Mouse (Mus musculus) erythroblast, embryonic 14.5 days (primary cell): ENCODE data around the gene Arhgap8. TPM values are rescaled to one million over a fixed set of nuclear protein-coding genes. Genes with fewer than 3 reads are reported as not detected.

Source experiments
- H3K27me3 ChIP-seq: 2 replicates; pipeline ENCODE4 v1.6.1; 2012; ENCODE audit warnings: inconsistent platforms; ENCODE audit not compliant: control insufficient read depth
- H3K36me3 ChIP-seq: 2 replicates; pipeline ENCODE4 v1.6.1; 2012; ENCODE audit warnings: mild to moderate bottlenecking, inconsistent platforms; ENCODE audit not compliant: control insufficient read depth
- H3K4me1 ChIP-seq: 2 replicates; pipeline ENCODE4 v1.6.1; 2012; ENCODE audit warnings: inconsistent platforms; ENCODE audit not compliant: control insufficient read depth
- H3K4me3 ChIP-seq: replicated peaks from 2 replicates; pipeline ENCODE3; 2012; ENCODE audit warnings: moderate library complexity, mild to moderate bottlenecking, inconsistent platforms
- H3K9me3 ChIP-seq: 2 replicates; pipeline ENCODE4 v1.6.1; 2012; ENCODE audit warnings: low read length, inconsistent platforms, mixed read lengths; ENCODE audit not compliant: control insufficient read depth
- GATA1 ChIP-seq: IDR thresholded peaks from 2 replicates; pipeline ENCODE4 v1.6.1; 2012; ENCODE audit warnings: low read length, inconsistent platforms, mixed read lengths
- TAL1 ChIP-seq: IDR thresholded peaks from 3 replicates; pipeline ENCODE4 v1.6.1; 2012; ENCODE audit warnings: low read length, inconsistent platforms, mixed read lengths
- polyA plus RNA-seq: library from polyadenylated mRNA; stranded (reverse); fragments of >175 nt; gene quantifications from 2 replicates; pipeline ENCODE4 v1.2.3, GENCODE M21; 2012

Gene Arhgap8
- polyA plus RNA-seq, 1 experiment = not detected

GRCm38 (mm10) chr15:84691513-84691912 is 28.3 kb upstream of the Arhgap8 start:
- Histone ChIP-seq H3K9me3 (no peaks in the 10 kb centered on the region; the same call in 1 of the 2 replicates), H3K4me3 (no peak overlapping the region), H3K4me1 (no peaks in the 10 kb centered on the region), H3K36me3 (peaks cover 15% of the 10 kb centered on the region; the same call in 1 of the 2 replicates), H3K27me3 (no peaks in the 10 kb centered on the region)
- no peak for TF ChIP-seq GATA1
- TF ChIP-seq TAL1 = no peak

- no peaks in the 10 kb centered on the region; the same call in 1 of the 2 replicates for H3K9me3 ChIP-seq
Measured at GRCm38 (mm10) chr15:84692645-84693044, 27.2 kb upstream of the Arhgap8 start.

GRCm38 (mm10) chr15:84696021-84696420 is 23.8 kb upstream of the Arhgap8 start:
- Histone ChIP-seq H3K9me3 (no peaks in the 10 kb centered on the region; the same call in 1 of the 2 replicates), H3K4me1 (no peaks in the 10 kb centered on the region), H3K27me3 (no peaks in the 10 kb centered on the region), H3K36me3 (peaks cover 16% of the 10 kb centered on the region; the same call in 1 of the 2 replicates), H3K4me3 (no peak overlapping the region)
- no peak for TF ChIP-seq GATA1
- no peak for TF ChIP-seq TAL1

More at GRCm38 (mm10) chr15:84692645-84693044, 27.2 kb upstream of the Arhgap8 start:
- H3K4me1 ChIP-seq = no peaks in the 10 kb centered on the region
- no peaks in the 10 kb centered on the region for H3K27me3 ChIP-seq
- no peak overlapping the region for H3K4me3 ChIP-seq
- peaks cover 15% of the 10 kb centered on the region; the same call in 1 of the 2 replicates for H3K36me3 ChIP-seq
- TF ChIP-seq TAL1 = no peak
- TF ChIP-seq GATA1 = no peak

DNA sequence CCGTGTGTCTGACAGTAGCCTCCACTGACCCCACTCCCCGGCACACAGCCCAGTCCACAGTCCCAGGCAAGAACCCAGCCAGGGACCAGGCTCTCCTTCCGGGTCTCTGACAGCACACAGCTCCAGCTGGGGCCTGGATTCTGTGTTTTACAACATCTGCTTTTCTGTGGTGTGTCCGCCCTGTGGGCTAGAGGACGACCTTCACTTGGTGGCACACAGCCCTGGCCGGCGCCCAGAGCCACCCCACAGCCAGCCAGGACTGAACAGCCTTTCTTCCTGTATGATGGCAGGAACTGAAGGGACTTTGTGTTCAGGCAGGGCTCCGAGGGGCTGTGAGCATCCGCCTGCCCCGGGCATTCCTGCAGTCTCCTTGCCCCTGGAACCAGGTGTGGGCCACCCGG is 22.2 kb upstream of the Arhgap8 start:
- Histone ChIP-seq H3K27me3 (no peaks in the 10 kb centered on the region), H3K4me1 (no peaks in the 10 kb centered on the region), H3K4me3 (no peak overlapping the region), H3K9me3 (no peaks in the 10 kb centered on the region), H3K36me3 (peaks cover 14% of the 10 kb centered on the region; the same call in 1 of the 2 replicates)
- TF ChIP-seq TAL1 (no peak), GATA1 (no peak)

- Histone ChIP-seq H3K9me3 (no peaks in the 10 kb centered on the region), H3K4me3 (no peak overlapping the region), H3K36me3 (peaks cover 11% of the 10 kb centered on the region; the same call in 1 of the 2 replicates), H3K4me1 (no peaks in the 10 kb centered on the region), H3K27me3 (no peaks in the 10 kb centered on the region)
- TF ChIP-seq GATA1 (no peak), TAL1 (no peak)
Measured at GRCm38 (mm10) chr15:84698189-84698588, 21.7 kb upstream of the Arhgap8 start.

- TF ChIP-seq TAL1 (no peak), GATA1 (no peak)
- H3K9me3 ChIP-seq = no peaks in the 10 kb centered on the region
- peaks cover 3% of the 10 kb centered on the region; the same call in 1 of the 2 replicates for H3K36me3 ChIP-seq
- no peak overlapping the region for H3K4me3 ChIP-seq
- H3K27me3 ChIP-seq = no peaks in the 10 kb centered on the region
- H3K4me1 ChIP-seq = no peaks in the 10 kb centered on the region
Measured at GRCm38 (mm10) chr15:84700147-84700794, 19.6 kb upstream of the Arhgap8 start.

DNA sequence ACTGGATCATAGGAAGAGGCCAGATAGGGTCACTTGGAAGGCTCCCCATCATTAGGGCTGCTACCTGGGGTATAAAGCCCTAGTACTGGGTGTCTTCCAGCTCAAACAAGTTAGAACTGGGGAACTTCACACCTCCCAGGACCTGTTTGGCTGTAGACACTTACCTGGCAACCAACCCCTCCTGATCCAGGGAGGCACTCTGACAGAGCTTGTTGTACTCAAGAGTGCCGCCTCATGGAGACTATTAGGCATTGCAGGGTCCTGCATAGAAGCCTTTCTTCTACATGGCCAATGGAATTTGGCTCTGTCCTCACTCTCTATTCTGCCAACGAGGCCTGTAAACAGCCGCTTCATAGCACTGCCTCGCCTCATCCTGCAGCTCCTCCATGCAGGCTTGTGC is 17.9 kb upstream of the Arhgap8 start:
- no peaks in the 10 kb centered on the region for H3K4me1 ChIP-seq
- no peak overlapping the region for H3K4me3 ChIP-seq
- H3K9me3 ChIP-seq = no peaks in the 10 kb centered on the region
- H3K27me3 ChIP-seq = no peaks in the 10 kb centered on the region
- TF ChIP-seq TAL1 = no peak
- TF ChIP-seq GATA1 = no peak
- peaks cover 3% of the 10 kb centered on the region; the same call in 1 of the 2 replicates for H3K36me3 ChIP-seq

DNA sequence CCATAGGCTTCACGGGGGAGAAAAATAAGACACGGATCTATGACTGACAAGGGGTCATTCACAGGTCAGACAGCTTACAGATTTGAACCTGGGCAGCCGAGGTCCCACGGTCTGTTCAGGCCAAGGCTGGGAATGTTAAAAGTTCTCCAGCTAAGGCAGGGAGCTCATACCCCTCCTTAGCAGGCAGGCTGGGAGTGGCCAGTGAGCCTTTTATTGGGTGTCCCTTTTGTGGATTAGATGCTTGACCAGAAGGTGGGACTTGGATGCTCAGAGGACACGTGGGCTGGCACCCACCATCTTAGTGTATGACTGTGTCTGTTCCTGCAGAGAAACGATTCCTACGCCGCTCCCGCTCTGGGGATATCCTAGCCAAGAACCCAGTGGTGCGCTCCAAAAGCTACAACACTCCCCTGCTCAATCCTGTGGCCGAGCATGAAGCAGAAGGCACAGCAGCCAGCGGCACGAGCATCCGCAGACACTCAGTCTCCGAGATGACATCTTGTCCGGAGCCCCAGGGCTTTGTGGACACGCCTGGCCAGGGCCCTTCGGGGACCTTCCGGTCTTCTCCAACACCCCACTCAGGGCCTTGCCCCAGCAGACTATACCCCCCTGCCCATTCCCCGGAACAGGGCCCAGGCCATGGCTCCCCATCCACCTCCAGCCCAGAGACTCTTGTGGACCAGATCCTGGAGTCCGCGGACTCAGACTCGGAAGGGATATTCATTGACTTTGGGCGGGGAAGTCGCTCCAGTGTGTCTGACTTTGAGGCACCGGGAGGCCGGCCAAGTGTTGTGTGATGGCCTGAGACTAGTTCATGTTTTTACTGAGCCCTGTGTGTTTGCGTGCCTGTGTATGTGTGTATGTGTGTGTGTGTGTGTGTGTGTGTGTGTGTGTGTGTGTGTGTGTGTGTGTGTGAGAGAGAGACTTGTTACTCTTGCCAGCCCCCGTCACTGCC is 17.2 kb upstream of the Arhgap8 start:
- Histone ChIP-seq H3K4me1 (no peaks in the 10 kb centered on the region), H3K4me3 (no peak overlapping the region), H3K36me3 (peaks cover 3% of the 10 kb centered on the region; the same call in 1 of the 2 replicates), H3K9me3 (no peaks in the 10 kb centered on the region), H3K27me3 (no peaks in the 10 kb centered on the region)
- no peak for TF ChIP-seq TAL1
- TF ChIP-seq GATA1 = no peak

- H3K4me1 ChIP-seq = no peaks in the 10 kb centered on the region
Measured at GRCm38 (mm10) chr15:84703992-84704391, 15.9 kb upstream of the Arhgap8 start.

More at GRCm38 (mm10) chr15:84703992-84704391, 15.9 kb upstream of the Arhgap8 start:
- Histone ChIP-seq H3K36me3 (peaks cover 3% of the 10 kb centered on the region; the same call in 1 of the 2 replicates), H3K27me3 (no peaks in the 10 kb centered on the region), H3K9me3 (no peaks in the 10 kb centered on the region), H3K4me3 (no peak overlapping the region)
- no peak for TF ChIP-seq GATA1
- TF ChIP-seq TAL1 = no peak
